Mouse (Mus musculus) cortical plate, adult 2 months (tissue): Measurements from ENCODE around the gene Col12a1. TPM values are rescaled to one million over a fixed set of nuclear protein-coding genes. Genes with fewer than 3 reads are reported as not detected.

Source experiments
- H3K27ac ChIP-seq: fragments of 200-500 bp; 2 replicates; pipeline ENCODE4 v1.5.1; 2012; ENCODE audit warnings: low read length, control low read depth, inconsistent platforms; ENCODE audit not compliant: insufficient read depth
- H3K4me1 ChIP-seq: fragments of 200-500 bp; 2 replicates; pipeline ENCODE4 v1.6.1; 2011; ENCODE audit warnings: low read length; ENCODE audit not compliant: control insufficient read depth, insufficient read depth
- H3K4me3 ChIP-seq: fragments of 200-500 bp; 2 replicates; pipeline ENCODE4 v1.5.1; 2011; ENCODE audit warnings: mild to moderate bottlenecking, low read length, control low read depth; ENCODE audit not compliant: insufficient read depth
- CTCF ChIP-seq: fragments of 200-500 bp; IDR thresholded peaks from 2 replicates; pipeline ENCODE4 v1.5.1; 2011; ENCODE audit warnings: mild to moderate bottlenecking, control low read depth, low read length; ENCODE audit not compliant: insufficient read depth; ENCODE audit errors: extremely low read depth
- POLR2A ChIP-seq: fragments of 200-500 bp; IDR thresholded peaks from 2 replicates; pipeline ENCODE4 v1.6.1; 2011; ENCODE audit warnings: mild to moderate bottlenecking, low read length, control low read depth; ENCODE audit not compliant: insufficient read depth; ENCODE audit errors: extremely low read depth
- polyA plus RNA-seq: library from polyadenylated mRNA; depleted of rRNA; stranded (reverse); fragments of >200 nt; gene quantifications from 2 replicates; pipeline ENCODE4 v1.2.3, GENCODE M21; 2012

The Col12a1 gene
- polyA plus RNA-seq, 1 experiment = 10.9 TPM

- no peak for TF ChIP-seq POLR2A
- no peak for TF ChIP-seq CTCF
- no peak overlapping the region for H3K4me3 ChIP-seq
- H3K4me1 ChIP-seq = no peaks in the 10 kb centered on the region
- no peak overlapping the region for H3K27ac ChIP-seq
Observed at GRCm38 (mm10) chr9:79745036-79745435, 26.4 kb upstream of the Col12a1 start.

- TF ChIP-seq CTCF (no peak), POLR2A (no peak)
- no peak overlapping the region for H3K27ac ChIP-seq
- H3K4me3 ChIP-seq = no peak overlapping the region
- H3K4me1 ChIP-seq = no peaks in the 10 kb centered on the region
Observed at GRCm38 (mm10) chr9:79735608-79736007, 17.0 kb upstream of the Col12a1 start.

DNA sequence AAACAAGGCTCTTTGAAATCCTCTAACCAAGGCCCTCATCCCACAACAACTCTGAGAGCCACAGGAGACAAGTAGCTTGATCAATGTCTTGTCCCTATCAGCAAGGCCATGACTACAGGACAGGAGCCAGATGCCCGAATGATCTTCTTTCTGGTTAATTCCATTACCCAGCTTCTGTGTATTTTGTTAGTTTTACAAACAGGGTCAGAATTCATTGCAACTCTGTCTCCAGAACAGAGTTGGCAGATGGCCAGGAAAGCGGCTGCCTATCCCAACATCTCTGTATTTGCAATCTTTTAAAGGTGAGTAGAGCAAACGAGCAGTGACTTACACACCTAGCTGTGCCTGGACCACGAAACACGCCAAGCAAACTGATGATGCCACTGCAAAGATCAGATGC is 11.7 kb upstream of the Col12a1 start:
- Histone ChIP-seq H3K27ac (no peak overlapping the region), H3K4me1 (no peaks in the 10 kb centered on the region), H3K4me3 (no peak overlapping the region)
- TF ChIP-seq POLR2A (no peak), CTCF (no peak)

GRCm38 (mm10) chr9:79723090-79723489 is 4.5 kb upstream of the Col12a1 start:
- TF ChIP-seq CTCF (no peak), POLR2A (no peak)
- no peaks in the 10 kb centered on the region for H3K4me1 ChIP-seq
- no peak overlapping the region for H3K4me3 ChIP-seq
- H3K27ac ChIP-seq = no peak overlapping the region

GRCm38 (mm10) chr9:79721056-79721455 is 2.4 kb upstream of the Col12a1 start:
- H3K27ac ChIP-seq = no peak overlapping the region
- no peak for TF ChIP-seq POLR2A
- TF ChIP-seq CTCF = peak; percentile 73
- no peak overlapping the region for H3K4me3 ChIP-seq
- H3K4me1 ChIP-seq = no peaks in the 10 kb centered on the region

- H3K27ac ChIP-seq = no peak overlapping the region
- no peaks in the 10 kb centered on the region for H3K4me1 ChIP-seq
- no peak for TF ChIP-seq CTCF
- TF ChIP-seq POLR2A = no peak
- H3K4me3 ChIP-seq = no peak overlapping the region
Observed at GRCm38 (mm10) chr9:79720143-79720542, 1.5 kb upstream of the Col12a1 start.

- Histone ChIP-seq H3K4me3 (no peak overlapping the region), H3K4me1 (no peaks in the 10 kb centered on the region), H3K27ac (no peak overlapping the region)
- TF ChIP-seq CTCF = no peak
- no peak for TF ChIP-seq POLR2A
Observed at GRCm38 (mm10) chr9:79719451-79719850, 820 bp upstream of the Col12a1 start.

DNA sequence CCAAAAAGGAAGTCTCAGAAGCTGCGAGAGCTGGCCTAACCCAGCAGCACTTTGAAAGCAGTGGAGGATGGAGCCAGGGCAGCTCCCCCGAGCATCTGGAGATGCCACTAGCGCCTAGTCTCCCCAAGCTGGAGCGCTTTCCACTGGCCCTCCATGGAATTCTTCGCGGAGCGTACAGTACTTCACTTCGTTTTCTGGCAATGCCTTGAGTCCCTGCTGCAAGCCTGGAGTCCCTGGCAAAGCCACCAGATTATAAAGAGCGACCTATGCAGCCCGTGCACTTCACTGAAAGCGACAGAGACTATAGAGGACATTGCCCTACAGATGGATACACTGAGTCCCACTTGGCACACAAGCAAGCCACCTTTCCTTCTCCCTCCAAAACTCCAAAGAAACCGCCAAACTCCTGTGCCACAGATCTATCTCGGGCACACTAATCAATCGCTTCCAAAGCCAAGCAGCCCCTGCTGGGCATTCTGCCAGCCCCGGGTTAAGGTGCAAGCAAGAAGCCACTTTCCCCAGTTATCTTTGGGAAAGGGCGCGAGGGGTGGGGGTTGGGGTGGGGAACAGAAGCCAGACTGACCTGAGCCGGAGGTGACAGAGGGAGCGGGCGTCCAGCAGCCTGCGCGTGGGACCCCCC is 675 bp downstream of the Col12a1 start:
- no peak overlapping the region for H3K27ac ChIP-seq
- H3K4me1 ChIP-seq = no peaks in the 10 kb centered on the region
- peak overlapping the region; percentile 28 for H3K4me3 ChIP-seq
- TF ChIP-seq POLR2A (no peak), CTCF (no peak)

- TF ChIP-seq POLR2A = no peak
- peak; percentile 41; the same call in 1 of the 2 replicates for TF ChIP-seq CTCF
- H3K4me1 ChIP-seq = no peaks in the 10 kb centered on the region
Observed at GRCm38 (mm10) chr9:79716909-79717835, 1.5 kb downstream of the Col12a1 start.

More at GRCm38 (mm10) chr9:79716909-79717835, 1.5 kb downstream of the Col12a1 start:
- Histone ChIP-seq H3K27ac (no peak overlapping the region), H3K4me3 (peak overlapping the region; percentile 19)
